Mouse (Mus musculus): Measurements from ENCODE around the gene Susd6. TPM values are rescaled to one million over a fixed set of nuclear protein-coding genes. Genes with fewer than 3 reads are reported as not detected.
"Not testable (repeated sequence)": the region's sequence is repeated elsewhere in the genome, so short reads cannot be mapped to it uniquely, and the experiment has no call there.

Gene Susd6
- total RNA-seq, 1 experiment: 49.5 TPM

DNA sequence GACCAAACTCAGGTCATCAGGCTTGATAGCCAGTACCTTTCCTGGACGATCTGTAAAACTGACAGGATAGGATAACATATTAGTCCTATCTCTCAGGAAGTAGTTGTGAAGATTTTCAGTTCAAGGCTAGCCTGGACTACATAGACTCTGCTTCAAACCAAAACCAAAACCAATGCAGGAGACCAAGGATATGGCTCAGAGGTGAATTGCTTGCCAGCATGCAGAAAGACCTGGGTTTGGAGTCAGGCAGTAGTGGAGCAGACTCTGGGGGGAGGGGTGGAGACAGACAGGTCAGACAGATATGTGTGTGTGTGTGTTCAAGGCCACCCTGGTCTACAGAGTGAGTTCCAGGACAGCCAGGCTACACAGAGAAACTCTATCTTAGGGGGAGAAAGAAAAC, 3.7 kb upstream of the Susd6 start:
- Histone ChIP-seq H3K9ac (ENCODE audit: insufficient read depth, low read depth, low read length, poor library complexity, severe bottlenecking) (no peak overlapping the region), H3K9me3 (ENCODE audit: control insufficient read depth, insufficient read depth, low read depth, low read length) (no peaks in the 10 kb centered on the region), H3K4me3 (ENCODE audit: insufficient read depth in 1 of 2, low read depth in 1 of 2, low read length in 2 of 2, poor library complexity in 1 of 2, severe bottlenecking in 1 of 2) (no peak overlapping the region), H3K4me1 (ENCODE audit: control insufficient read depth in 2 of 2, insufficient read depth in 2 of 2, low read length in 2 of 2, poor library complexity in 1 of 2) (peaks cover 0 to 4% of the 10 kb centered on the region in 2 experiments; a peak in 1 of 4 replicates), H3K27ac (ENCODE audit: insufficient read depth, low read depth, low read length, poor library complexity, severe bottlenecking) (no peak overlapping the region), H3K36me3 (ENCODE audit: control insufficient read depth, insufficient read depth, low read length, poor library complexity, severe bottlenecking) (no peaks in the 10 kb centered on the region)
- TF ChIP-seq MAFK (IDR thresholded peaks at IDR 0.05; ENCODE audit: insufficient read depth, low read depth, low read length): no peak
- no peak for TF ChIP-seq HCFC1 (IDR thresholded peaks at IDR 0.05; ENCODE audit: borderline replicate concordance, insufficient read depth, low read length)
- no peak for TF ChIP-seq ZNF384 (IDR thresholded peaks at IDR 0.05; ENCODE audit: low read depth, low read length)
- no peak for TF ChIP-seq CHD2 (IDR thresholded peaks at IDR 0.05; ENCODE audit: low read depth, low read length)
- TF ChIP-seq ZC3H11A (IDR thresholded peaks at IDR 0.05; ENCODE audit: borderline replicate concordance, low read depth, low read length): no peak
- no peak for DNase-seq (ENCODE audit: low read depth, low spot score)
- in situ Hi-C loops (cut with MboI; ENCODE audit: low sequenced_read_pairs in 2 of 2, unreplicated experiment in 2 of 2): no loop called here

DNA sequence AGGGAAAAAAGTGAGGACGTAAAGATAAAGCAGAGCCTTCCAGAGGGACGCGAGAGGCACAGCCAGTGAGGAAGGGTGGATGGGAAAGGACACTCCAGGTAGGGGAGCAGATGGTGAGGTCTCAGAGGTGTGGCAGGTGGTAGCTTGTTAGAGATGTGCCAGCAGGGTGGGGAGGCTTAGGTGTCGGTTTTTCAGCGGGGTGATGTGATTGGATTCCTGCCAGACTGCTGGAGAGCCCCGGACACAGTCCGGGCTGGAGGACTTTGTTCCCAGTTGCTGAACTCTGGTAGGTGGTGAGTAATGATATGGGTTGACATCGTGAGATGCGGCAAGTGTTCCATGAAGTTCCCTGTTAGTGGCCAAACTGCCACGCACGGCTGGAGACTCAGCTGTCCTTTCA, 2.7 kb upstream of the Susd6 start:
- no peak for DNase-seq (ENCODE audit: low read depth, low spot score)
- in situ Hi-C loops (cut with MboI; ENCODE audit: low sequenced_read_pairs in 2 of 2, unreplicated experiment in 2 of 2): no loop called here
- H3K9ac ChIP-seq (ENCODE audit: insufficient read depth, low read depth, low read length, poor library complexity, severe bottlenecking): no peak overlapping the region

DNA sequence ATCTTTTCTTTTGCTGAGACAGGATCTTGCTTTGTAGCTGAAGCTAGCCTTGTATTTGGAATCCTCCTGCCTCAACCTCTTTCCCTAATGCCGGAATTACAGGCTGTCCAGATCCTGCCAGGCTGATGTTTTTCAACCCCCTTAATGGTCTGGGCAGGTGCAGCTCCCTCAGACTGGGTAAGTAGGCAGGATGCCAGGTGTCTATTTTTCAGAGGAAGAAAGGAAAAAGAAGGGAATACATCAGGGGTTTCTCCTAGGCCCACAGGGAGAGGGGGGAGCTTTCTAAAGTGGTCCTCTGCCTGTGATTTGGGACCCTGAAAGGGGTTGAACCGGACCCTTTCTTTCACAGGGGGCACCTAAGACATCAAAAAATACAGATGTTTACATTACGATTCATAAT, 2.1 kb upstream of the Susd6 start:
- Histone ChIP-seq H3K4me1 (ENCODE audit: control insufficient read depth in 2 of 2, insufficient read depth in 2 of 2, low read length in 2 of 2, poor library complexity in 1 of 2) (peaks cover 5 to 6% of the 10 kb centered on the region in 2 experiments; a peak in 3 of 4 replicates), H3K4me3 (ENCODE audit: insufficient read depth in 1 of 2, low read depth in 1 of 2, low read length in 2 of 2, poor library complexity in 1 of 2, severe bottlenecking in 1 of 2) (no peak overlapping the region), H3K36me3 (ENCODE audit: control insufficient read depth, insufficient read depth, low read length, poor library complexity, severe bottlenecking) (peaks cover 4% of the 10 kb centered on the region; the same call in 1 of the 2 replicates), H3K27ac (ENCODE audit: insufficient read depth, low read depth, low read length, poor library complexity, severe bottlenecking) (no peak overlapping the region), H3K9ac (ENCODE audit: insufficient read depth, low read depth, low read length, poor library complexity, severe bottlenecking) (no peak overlapping the region), H3K9me3 (ENCODE audit: control insufficient read depth, insufficient read depth, low read depth, low read length) (no peaks in the 10 kb centered on the region)
- no peak for TF ChIP-seq ZC3H11A (IDR thresholded peaks at IDR 0.05; ENCODE audit: borderline replicate concordance, low read depth, low read length)
- TF ChIP-seq HCFC1 (IDR thresholded peaks at IDR 0.05; ENCODE audit: borderline replicate concordance, insufficient read depth, low read length): no peak
- TF ChIP-seq ZNF384 (IDR thresholded peaks at IDR 0.05; ENCODE audit: low read depth, low read length): no peak
- no peak for TF ChIP-seq CHD2 (IDR thresholded peaks at IDR 0.05; ENCODE audit: low read depth, low read length)
- TF ChIP-seq MAFK (IDR thresholded peaks at IDR 0.05; ENCODE audit: insufficient read depth, low read depth, low read length): no peak
- in situ Hi-C loops (cut with MboI; ENCODE audit: low sequenced_read_pairs in 2 of 2, unreplicated experiment in 2 of 2): no loop called here
- DNase-seq (ENCODE audit: low read depth, low spot score): no peak

More for the DNA sequence above, 2.7 kb upstream of the Susd6 start:
- no peaks in the 10 kb centered on the region for H3K36me3 ChIP-seq (ENCODE audit: control insufficient read depth, insufficient read depth, low read length, poor library complexity, severe bottlenecking)
- H3K4me1 ChIP-seq (ENCODE audit: control insufficient read depth in 2 of 2, insufficient read depth in 2 of 2, low read length in 2 of 2, poor library complexity in 1 of 2): peaks cover 4 to 5% of the 10 kb centered on the region in 2 experiments; a peak in 3 of 4 replicates
- H3K4me3 ChIP-seq (ENCODE audit: insufficient read depth in 1 of 2, low read depth in 1 of 2, low read length in 2 of 2, poor library complexity in 1 of 2, severe bottlenecking in 1 of 2): no peak overlapping the region
- TF ChIP-seq ZNF384 (IDR thresholded peaks at IDR 0.05; ENCODE audit: low read depth, low read length) (no peak), CHD2 (IDR thresholded peaks at IDR 0.05; ENCODE audit: low read depth, low read length) (no peak), HCFC1 (IDR thresholded peaks at IDR 0.05; ENCODE audit: borderline replicate concordance, insufficient read depth, low read length) (no peak), ZC3H11A (IDR thresholded peaks at IDR 0.05; ENCODE audit: borderline replicate concordance, low read depth, low read length) (no peak), MAFK (IDR thresholded peaks at IDR 0.05; ENCODE audit: insufficient read depth, low read depth, low read length) (no peak)
- H3K9me3 ChIP-seq (ENCODE audit: control insufficient read depth, insufficient read depth, low read depth, low read length): no peaks in the 10 kb centered on the region
- no peak overlapping the region for H3K27ac ChIP-seq (ENCODE audit: insufficient read depth, low read depth, low read length, poor library complexity, severe bottlenecking)

DNA sequence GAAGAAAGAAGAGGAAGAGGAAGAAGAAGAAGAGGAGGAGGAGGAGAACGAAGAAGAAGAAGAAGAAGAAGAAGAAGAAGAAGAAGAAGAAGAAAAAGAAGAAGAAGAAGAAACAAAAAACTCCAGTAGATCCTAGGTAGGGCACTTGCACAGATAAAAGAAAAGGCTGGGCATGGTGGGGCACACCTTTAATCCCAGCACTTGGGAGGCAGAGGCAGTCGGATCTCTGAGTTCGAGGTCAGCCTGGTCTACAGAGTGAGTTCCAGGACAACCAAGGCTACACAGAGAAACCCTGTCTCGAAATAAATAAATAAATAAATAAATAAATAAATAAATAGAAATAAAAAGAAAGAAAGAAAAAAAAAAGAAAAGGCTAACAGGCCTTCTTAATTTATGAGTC, 1.0 kb upstream of the Susd6 start:
- DNase-seq (ENCODE audit: low read depth, low spot score); H3K4me3 ChIP-seq (ENCODE audit: insufficient read depth in 1 of 2, low read depth in 1 of 2, low read length in 2 of 2, poor library complexity in 1 of 2, severe bottlenecking in 1 of 2); H3K27ac ChIP-seq (ENCODE audit: insufficient read depth, low read depth, low read length, poor library complexity, severe bottlenecking); H3K9ac ChIP-seq (ENCODE audit: insufficient read depth, low read depth, low read length, poor library complexity, severe bottlenecking); H3K9me3 ChIP-seq (ENCODE audit: control insufficient read depth, insufficient read depth, low read depth, low read length); in situ Hi-C loops (cut with MboI; ENCODE audit: low sequenced_read_pairs in 2 of 2, unreplicated experiment in 2 of 2); H3K36me3 ChIP-seq (ENCODE audit: control insufficient read depth, insufficient read depth, low read length, poor library complexity, severe bottlenecking); H3K4me1 ChIP-seq (ENCODE audit: control insufficient read depth in 2 of 2, insufficient read depth in 2 of 2, low read length in 2 of 2, poor library complexity in 1 of 2): not testable (repeated sequence)
